Mouse (Mus musculus) ovary, postnatal 14 days (tissue): Measurements from ENCODE around the gene Ulk3.

Source experiments
- DNase-seq: peaks from one replicate; pipeline ENCODE4 v3.0.0; 2022; ENCODE audit warnings: low spot score

The Ulk3 gene

GRCm38 (mm10) chr9:57589224-57590126 is at the start of gene Ulk3:
Ulk3 (plus strand) TSS chr9:57589452.
- peak; percentile 62 for DNase-seq

- no peak for DNase-seq
These were observed 49.7 kb upstream of the Ulk3 start for GRCm38 (mm10) chr9:57539550-57539949.

- DNase-seq, result peak; percentile 37
These were observed 47.9 kb upstream of the Ulk3 start for GRCm38 (mm10) chr9:57541312-57541711.

- no peak for DNase-seq
These were observed 45.3 kb upstream of the Ulk3 start for GRCm38 (mm10) chr9:57543951-57544350.

GRCm38 (mm10) chr9:57547287-57547686 is 42.0 kb upstream of the Ulk3 start:
- DNase-seq, result peak; percentile 34

GRCm38 (mm10) chr9:57547869-57548268 is 41.4 kb upstream of the Ulk3 start:
- DNase-seq, result no peak

GRCm38 (mm10) chr9:57549186-57549585 is 40.1 kb upstream of the Ulk3 start:
- DNase-seq, result no peak

- DNase-seq, result no peak
These were observed 39.0 kb upstream of the Ulk3 start for GRCm38 (mm10) chr9:57550126-57550862.

- peak; percentile 42 for DNase-seq
These were observed 36.9 kb upstream of the Ulk3 start, which contains the start of gene Mpi for GRCm38 (mm10) chr9:57552139-57552887. Mpi (minus strand) TSS chr9:57552763.

- DNase-seq, result no peak
These were observed 36.1 kb upstream of the Ulk3 start for GRCm38 (mm10) chr9:57553119-57553518.

GRCm38 (mm10) chr9:57554753-57555152 is 34.5 kb upstream of the Ulk3 start:
- DNase-seq, result no peak

GRCm38 (mm10) chr9:57557215-57557614 is 32.0 kb upstream of the Ulk3 start:
- no peak for DNase-seq

- DNase-seq, result no peak
These were observed 30.6 kb upstream of the Ulk3 start for GRCm38 (mm10) chr9:57558625-57559024.

- no peak for DNase-seq
These were observed 29.7 kb upstream of the Ulk3 start for GRCm38 (mm10) chr9:57559568-57559967.

GRCm38 (mm10) chr9:57560263-57560662 is 29.0 kb upstream of the Ulk3 start:
- DNase-seq, result no peak

GRCm38 (mm10) chr9:57560861-57561710 is 28.2 kb upstream of the Ulk3 start, which contains the start of gene Scamp2:
Scamp2 (plus strand) TSS chr9:57560943.
- DNase-seq, result peak; percentile 89

- no peak for DNase-seq
These were observed 27.5 kb upstream of the Ulk3 start for GRCm38 (mm10) chr9:57561711-57562099.

- DNase-seq, result peak; percentile 58
These were observed 26.3 kb upstream of the Ulk3 start for GRCm38 (mm10) chr9:57562896-57563372.

GRCm38 (mm10) chr9:57564609-57565008 is 24.6 kb upstream of the Ulk3 start:
- no peak for DNase-seq

- peak; percentile 41 for DNase-seq
These were observed 23.5 kb upstream of the Ulk3 start for GRCm38 (mm10) chr9:57565741-57566221.

- DNase-seq, result no peak
These were observed 22.4 kb upstream of the Ulk3 start for GRCm38 (mm10) chr9:57566846-57567245.
